Mouse (Mus musculus): ENCODE results near the gene Ip6k3.

DNA sequence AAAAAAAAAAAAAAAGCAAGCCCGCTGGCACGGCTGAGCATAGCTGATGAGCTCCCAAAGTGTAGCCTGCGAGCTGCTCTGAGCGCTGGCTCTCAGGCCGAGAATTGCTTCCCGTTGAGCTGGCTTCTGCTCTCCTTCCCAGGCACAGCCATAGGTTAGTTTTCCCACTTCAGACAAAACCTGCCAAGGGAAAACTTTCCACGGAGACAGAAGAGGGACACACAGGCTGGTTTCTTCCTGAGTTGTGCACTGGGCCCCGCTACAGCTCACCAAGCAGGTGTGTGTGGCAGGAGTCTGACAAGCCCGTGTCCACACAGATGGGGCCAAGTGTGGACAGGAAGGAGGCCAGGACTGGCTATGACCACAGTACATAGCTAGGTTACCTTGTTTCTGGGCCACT, 21.3 kb upstream of the Ip6k3 start:
- no peak for TF ChIP-seq CTCF (IDR thresholded peaks at IDR 0.05; ENCODE audit: low read depth)
- no peak for TF ChIP-seq EP300 (IDR thresholded peaks at IDR 0.05; ENCODE audit: low read depth)

Data from liver, embryonic 14.5 days (tissue).